Mouse (Mus musculus) erythroblast, embryonic 14.5 days (primary cell): ENCODE results near the gene Igf2bp3. TPM values are rescaled to one million over a fixed set of nuclear protein-coding genes. Genes with fewer than 3 reads are reported as not detected.

ENCODE experiments used
- H3K27me3 ChIP-seq: 2 replicates; pipeline ENCODE4 v1.6.1; 2012; ENCODE audit warnings: inconsistent platforms; ENCODE audit not compliant: control insufficient read depth
- H3K36me3 ChIP-seq: 2 replicates; pipeline ENCODE4 v1.6.1; 2012; ENCODE audit warnings: mild to moderate bottlenecking, inconsistent platforms; ENCODE audit not compliant: control insufficient read depth
- H3K4me1 ChIP-seq: 2 replicates; pipeline ENCODE4 v1.6.1; 2012; ENCODE audit warnings: inconsistent platforms; ENCODE audit not compliant: control insufficient read depth
- H3K4me3 ChIP-seq: replicated peaks from 2 replicates; pipeline ENCODE3; 2012; ENCODE audit warnings: moderate library complexity, mild to moderate bottlenecking, inconsistent platforms
- H3K9me3 ChIP-seq: 2 replicates; pipeline ENCODE4 v1.6.1; 2012; ENCODE audit warnings: low read length, inconsistent platforms, mixed read lengths; ENCODE audit not compliant: control insufficient read depth
- GATA1 ChIP-seq: IDR thresholded peaks from 2 replicates; pipeline ENCODE4 v1.6.1; 2012; ENCODE audit warnings: low read length, inconsistent platforms, mixed read lengths
- TAL1 ChIP-seq: IDR thresholded peaks from 3 replicates; pipeline ENCODE4 v1.6.1; 2012; ENCODE audit warnings: low read length, inconsistent platforms, mixed read lengths
- polyA plus RNA-seq: library from polyadenylated mRNA; stranded (reverse); fragments of >175 nt; gene quantifications from 2 replicates; pipeline ENCODE4 v1.2.3, GENCODE M21; 2012

The Igf2bp3 gene
- polyA plus RNA-seq, 1 experiment = 0.58 TPM

GRCm38 (mm10) chr6:49168648-49169047 lies 46.1 kb downstream of the Igf2bp3 start:
- Histone ChIP-seq H3K4me3 (no peak overlapping the region), H3K27me3 (no peaks in the 10 kb centered on the region), H3K36me3 (peaks cover 9% of the 10 kb centered on the region; the same call in 1 of the 2 replicates), H3K9me3 (no peaks in the 10 kb centered on the region), H3K4me1 (peaks cover 4% of the 10 kb centered on the region)
- no peak for TF ChIP-seq TAL1
- no peak for TF ChIP-seq GATA1

DNA sequence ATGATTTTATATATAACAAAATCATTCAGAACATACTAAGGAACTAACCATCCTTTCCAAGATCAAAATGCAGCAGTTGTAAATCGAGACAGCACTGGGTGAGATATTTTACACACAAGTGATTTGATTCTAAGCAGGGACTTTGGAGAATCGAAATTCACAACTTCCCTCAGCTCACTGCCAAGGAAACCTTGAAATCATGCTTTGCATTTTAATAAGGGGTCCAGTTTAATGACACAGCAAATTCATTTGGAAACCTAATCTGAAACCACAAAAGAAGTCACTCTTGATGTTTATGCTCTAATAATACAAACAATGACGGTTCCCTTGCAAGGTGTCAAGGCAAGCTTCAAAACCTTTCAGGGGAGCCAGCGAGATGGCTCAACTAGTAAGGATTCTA lies 47.4 kb downstream of the Igf2bp3 start:
- Histone ChIP-seq H3K27me3 (no peaks in the 10 kb centered on the region), H3K9me3 (no peaks in the 10 kb centered on the region), H3K4me3 (no peak overlapping the region), H3K36me3 (peaks cover 9% of the 10 kb centered on the region; the same call in 1 of the 2 replicates), H3K4me1 (peaks cover 3% of the 10 kb centered on the region)
- TF ChIP-seq TAL1 = no peak
- no peak for TF ChIP-seq GATA1

- H3K27me3 ChIP-seq = no peaks in the 10 kb centered on the region
- no peaks in the 10 kb centered on the region for H3K9me3 ChIP-seq
- peaks cover 3% of the 10 kb centered on the region for H3K4me1 ChIP-seq
- TF ChIP-seq GATA1 (no peak), TAL1 (no peak)
- H3K4me3 ChIP-seq = no peak overlapping the region
- peaks cover 9% of the 10 kb centered on the region; the same call in 1 of the 2 replicates for H3K36me3 ChIP-seq
Observed at GRCm38 (mm10) chr6:49166318-49166717, 48.4 kb downstream of the Igf2bp3 start.

- H3K4me1 ChIP-seq = peaks cover 3% of the 10 kb centered on the region
- no peak overlapping the region for H3K4me3 ChIP-seq
- H3K9me3 ChIP-seq = no peaks in the 10 kb centered on the region
- H3K27me3 ChIP-seq = no peaks in the 10 kb centered on the region
- TF ChIP-seq TAL1 (no peak), GATA1 (no peak)
- peaks cover 9% of the 10 kb centered on the region; the same call in 1 of the 2 replicates for H3K36me3 ChIP-seq
Observed at GRCm38 (mm10) chr6:49165855-49166254, 48.9 kb downstream of the Igf2bp3 start.

DNA sequence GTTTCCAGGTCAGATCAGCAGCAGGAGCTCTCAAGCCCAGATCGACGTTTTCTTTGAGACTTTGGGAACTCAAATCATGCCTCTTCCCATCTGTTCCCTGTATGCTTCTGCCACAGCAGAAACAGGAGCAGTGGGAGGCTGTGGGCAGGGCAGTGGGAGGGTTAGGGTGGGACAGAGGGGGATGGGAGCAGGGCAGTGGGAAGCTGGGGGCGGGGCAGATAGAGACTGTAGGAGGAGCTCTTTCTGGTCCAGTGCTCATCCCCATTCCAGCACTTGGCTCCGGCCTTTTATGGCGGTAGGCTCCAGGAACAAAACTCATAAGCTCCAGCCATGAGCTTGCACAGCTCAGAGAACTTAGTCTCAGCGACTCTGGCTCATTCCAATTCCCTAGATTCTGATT lies 49.7 kb downstream of the Igf2bp3 start:
- Histone ChIP-seq H3K9me3 (no peaks in the 10 kb centered on the region), H3K4me1 (peaks cover 3% of the 10 kb centered on the region), H3K27me3 (no peaks in the 10 kb centered on the region)

DNA sequence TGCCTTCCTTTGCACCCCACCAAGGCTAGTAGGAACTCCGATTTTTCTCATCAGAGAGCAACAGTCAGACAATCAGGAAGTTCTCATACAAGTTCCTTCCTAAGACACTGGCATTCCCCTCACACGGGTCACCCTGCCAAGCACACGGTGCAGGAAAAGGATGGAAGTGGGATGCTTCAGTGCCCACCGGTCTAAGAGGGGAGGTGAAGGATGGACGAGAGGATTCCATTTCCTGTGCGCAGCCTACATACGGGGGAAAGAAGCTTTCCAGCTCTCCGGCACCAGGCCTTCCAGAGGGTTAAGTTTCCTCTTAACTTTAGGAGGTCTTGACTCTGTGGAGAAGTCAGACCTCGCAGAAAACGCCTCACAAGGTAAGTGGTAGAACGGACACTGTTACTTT lies 50.1 kb downstream of the Igf2bp3 start:
- Histone ChIP-seq H3K9me3 (no peaks in the 10 kb centered on the region), H3K4me3 (no peak overlapping the region), H3K36me3 (peaks cover 9% of the 10 kb centered on the region; the same call in 1 of the 2 replicates), H3K27me3 (no peaks in the 10 kb centered on the region), H3K4me1 (peaks cover 3% of the 10 kb centered on the region)
- TF ChIP-seq GATA1 (no peak), TAL1 (no peak)

More for the DNA sequence above, 49.7 kb downstream of the Igf2bp3 start:
- H3K4me3 ChIP-seq = no peak overlapping the region
- TF ChIP-seq GATA1 = no peak
- H3K36me3 ChIP-seq = peaks cover 9% of the 10 kb centered on the region; the same call in 1 of the 2 replicates

DNA sequence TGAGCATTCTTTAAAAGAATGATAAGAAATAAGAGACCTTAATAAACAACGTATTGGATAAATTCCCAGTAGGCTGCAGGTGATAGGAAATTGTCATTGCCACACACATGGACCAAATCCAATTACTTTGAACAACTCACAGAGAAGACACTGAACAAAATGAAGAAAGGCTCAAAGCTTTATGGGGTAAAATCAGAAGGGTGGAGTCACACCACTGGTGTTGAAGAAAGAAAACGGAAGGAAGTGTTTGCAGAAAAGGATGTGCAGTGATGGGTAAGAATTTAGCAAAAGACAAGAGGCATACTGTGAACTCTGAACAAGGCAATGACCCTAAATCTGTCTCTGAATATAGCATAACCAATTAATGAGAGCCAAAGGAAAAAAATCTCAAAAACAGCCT lies 54.8 kb downstream of the Igf2bp3 start:
- H3K27me3 ChIP-seq = no peaks in the 10 kb centered on the region
- H3K36me3 ChIP-seq = peaks cover 4% of the 10 kb centered on the region; the same call in 1 of the 2 replicates
- no peaks in the 10 kb centered on the region for H3K4me1 ChIP-seq
- H3K9me3 ChIP-seq = no peaks in the 10 kb centered on the region
- TF ChIP-seq GATA1 (no peak), TAL1 (no peak)
- no peak overlapping the region for H3K4me3 ChIP-seq

DNA sequence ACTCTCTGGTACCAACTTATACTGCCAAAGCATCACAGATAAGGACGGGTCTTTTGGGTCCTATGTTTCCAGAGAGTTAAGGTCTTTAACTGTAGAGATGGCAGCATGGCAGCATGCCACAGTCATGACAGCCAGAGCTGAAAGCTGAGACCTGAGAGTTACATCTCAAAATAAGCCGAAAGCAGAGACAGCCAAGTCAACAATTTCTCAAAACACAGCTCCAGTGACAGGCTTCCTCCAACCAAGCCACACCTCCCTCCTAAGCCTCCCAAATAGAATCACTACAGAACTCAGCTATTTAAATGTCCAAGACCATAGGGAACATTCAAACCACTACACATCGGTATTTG lies 58.0 kb downstream of the Igf2bp3 start:
- no peaks in the 10 kb centered on the region for H3K4me1 ChIP-seq
- no peaks in the 10 kb centered on the region for H3K27me3 ChIP-seq
- H3K9me3 ChIP-seq = no peaks in the 10 kb centered on the region
- H3K36me3 ChIP-seq = no peaks in the 10 kb centered on the region; the same call in 1 of the 2 replicates
- H3K4me3 ChIP-seq = no peak overlapping the region
- TF ChIP-seq GATA1 (no peak), TAL1 (no peak)

DNA sequence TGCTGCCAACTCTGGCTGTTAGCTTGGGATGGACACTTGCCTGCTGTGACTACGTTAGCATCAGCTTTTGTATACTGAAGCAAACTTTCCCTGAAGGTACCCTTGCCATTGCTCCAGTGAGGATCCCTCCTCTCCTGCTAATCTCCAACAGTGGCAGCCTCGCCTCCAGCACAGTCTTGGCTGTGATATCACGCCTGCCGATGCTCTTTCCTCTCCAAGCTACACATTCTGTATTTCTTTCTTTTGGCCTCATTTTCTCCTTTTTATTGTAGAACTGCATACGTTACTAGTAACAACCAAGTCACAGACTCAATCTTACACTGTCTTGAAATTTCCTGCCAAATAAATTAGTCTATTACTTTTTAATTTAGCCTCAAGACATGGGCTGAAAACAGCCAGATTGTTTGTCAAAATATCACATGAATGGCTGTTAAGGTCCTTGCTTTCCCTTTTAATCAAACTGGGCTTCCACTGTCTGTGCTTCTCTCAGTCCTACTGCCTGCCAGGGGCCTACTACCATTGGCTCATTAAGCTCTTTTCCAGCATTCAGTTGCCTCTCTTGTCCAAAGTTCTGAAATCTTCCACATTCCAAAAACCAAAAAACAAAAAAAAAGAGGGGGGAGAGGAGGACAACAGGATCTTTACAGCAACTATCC lies 58.5 kb downstream of the Igf2bp3 start:
- TF ChIP-seq TAL1 (no peak), GATA1 (no peak)
- no peaks in the 10 kb centered on the region; the same call in 1 of the 2 replicates for H3K4me1 ChIP-seq
- no peaks in the 10 kb centered on the region for H3K9me3 ChIP-seq
- no peak overlapping the region for H3K4me3 ChIP-seq
- no peaks in the 10 kb centered on the region for H3K27me3 ChIP-seq
- H3K36me3 ChIP-seq = no peaks in the 10 kb centered on the region; the same call in 1 of the 2 replicates
